Mouse (Mus musculus): ENCODE data around the gene Lin7c.
"Not testable (repeated sequence)": the region's sequence is repeated elsewhere in the genome, so short reads cannot be mapped to it uniquely, and the experiment has no call there.

The Lin7c gene

DNA sequence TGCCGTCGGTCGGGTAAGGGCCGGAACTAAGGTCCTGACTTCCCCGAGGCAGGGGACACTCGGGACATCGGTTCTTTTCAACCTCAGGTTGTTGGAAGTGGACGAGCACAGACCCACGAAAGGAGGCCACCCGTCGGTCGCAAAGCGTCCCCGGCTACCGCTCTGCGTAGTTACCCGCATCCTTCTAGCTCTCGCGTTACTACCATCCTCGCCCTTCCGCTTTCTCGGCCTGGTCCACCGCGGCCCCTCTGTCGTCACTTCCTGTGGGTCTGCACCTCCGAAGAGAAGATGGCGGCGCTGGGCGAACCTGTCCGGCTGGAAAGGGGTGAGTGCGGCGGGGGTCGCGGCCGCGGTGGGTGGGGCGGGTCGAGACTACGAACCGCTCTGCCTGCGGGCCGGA is at the start of gene Lin7c:
Gene Lin7c, plus strand, starts transcription at position 257 of the 400 bp plus-strand sequence.
- peak; percentile 97 for DNase-seq

DNA sequence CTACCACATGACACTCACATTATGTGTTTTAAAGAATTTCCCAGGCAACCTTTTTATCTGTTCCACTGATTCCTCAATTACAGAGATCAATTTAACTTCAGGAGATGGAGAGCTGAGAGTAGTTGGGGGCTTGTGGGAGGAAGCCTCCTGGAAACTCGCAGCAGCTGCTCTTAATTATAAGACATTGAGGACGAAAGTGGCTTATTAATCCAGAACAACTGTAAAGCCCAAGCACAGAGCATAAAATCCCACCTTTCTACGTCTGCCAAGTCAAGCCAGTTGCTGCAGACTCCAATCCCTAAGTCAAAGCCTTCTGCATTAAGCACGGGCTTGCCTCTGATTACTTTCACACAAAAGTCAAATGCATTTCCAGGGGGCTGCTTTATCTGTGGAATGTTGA is 44.3 kb upstream of the Lin7c start:
- DNase-seq: peak; percentile 24

DNA sequence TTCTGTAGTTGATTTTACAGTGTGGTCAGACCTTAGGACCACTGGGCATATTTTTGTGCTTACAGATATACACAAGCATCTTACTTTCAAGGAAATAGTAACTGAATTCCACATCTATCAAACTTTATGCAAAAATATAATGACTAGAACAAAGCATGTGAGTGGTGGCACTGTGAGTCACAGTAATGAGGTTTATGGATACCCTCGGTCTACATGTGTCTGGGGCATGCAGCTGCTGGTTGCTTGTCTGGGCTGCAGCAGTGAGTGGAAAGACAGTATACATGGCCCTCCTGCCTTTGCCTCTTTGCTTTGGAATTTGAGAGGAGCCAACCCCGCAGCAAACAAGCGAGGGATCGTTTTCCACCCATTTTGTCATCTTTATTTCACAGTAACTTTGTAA is 42.3 kb upstream of the Lin7c start:
- DNase-seq: peak; percentile 10

DNA sequence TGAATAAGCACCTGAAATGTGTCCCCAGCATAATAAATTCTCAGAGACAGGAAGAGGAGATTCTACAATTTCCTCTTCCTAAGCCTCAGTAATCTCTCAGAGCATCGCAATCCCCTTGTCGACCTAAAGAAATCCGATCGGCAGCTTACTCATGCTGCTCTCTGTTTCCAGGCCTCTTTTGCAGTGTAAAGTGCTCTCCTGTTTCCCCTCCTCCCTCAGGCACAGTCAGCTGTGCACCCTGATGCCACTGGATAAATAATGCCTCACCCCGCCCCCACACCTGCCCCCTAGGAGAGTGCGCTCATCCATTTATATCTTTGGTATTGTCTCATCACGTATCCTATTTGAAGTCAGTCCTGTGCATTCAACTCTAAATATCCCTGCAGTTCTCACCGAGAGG is 41.9 kb upstream of the Lin7c start:
- DNase-seq: peak; percentile 45

DNA sequence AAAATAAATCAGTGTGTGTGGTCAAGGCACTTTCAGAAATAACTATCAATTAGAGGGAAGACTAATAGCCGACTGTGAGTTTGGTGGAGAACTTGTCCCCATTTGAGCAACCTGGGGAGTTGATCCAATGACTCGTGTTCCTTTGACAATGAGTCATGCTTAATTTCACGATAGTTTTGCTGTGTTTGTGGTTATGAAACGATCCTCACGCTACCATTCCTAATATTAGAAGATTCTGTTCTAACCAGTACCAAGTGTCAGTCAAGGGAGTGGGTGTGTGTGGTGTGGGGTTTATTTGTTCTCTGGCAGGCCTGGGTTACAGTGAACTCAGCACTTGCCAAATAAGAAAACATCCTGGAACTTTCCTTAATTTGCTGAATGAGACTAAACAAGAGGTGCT is 35.1 kb upstream of the Lin7c start:
- no peak for DNase-seq

DNA sequence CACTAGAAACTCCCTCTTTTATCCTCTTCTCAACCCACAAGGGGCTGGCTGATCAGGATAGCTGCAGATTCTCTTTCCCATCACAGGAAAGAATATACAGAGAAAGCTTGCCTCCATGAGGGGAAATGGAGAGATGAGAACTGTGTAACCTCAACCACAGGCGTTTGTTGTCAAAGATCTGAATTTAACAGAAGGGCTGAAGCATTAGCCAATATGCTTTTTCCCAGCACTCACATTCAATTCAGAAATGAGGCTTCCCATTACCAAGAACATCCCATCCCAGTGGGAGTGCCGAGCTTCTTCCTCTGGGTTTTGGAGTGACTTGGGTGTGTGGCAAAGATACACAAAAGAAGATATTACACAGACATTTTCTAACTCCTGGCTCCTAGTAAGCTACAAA is 31.0 kb upstream of the Lin7c start:
- DNase-seq: no peak

DNA sequence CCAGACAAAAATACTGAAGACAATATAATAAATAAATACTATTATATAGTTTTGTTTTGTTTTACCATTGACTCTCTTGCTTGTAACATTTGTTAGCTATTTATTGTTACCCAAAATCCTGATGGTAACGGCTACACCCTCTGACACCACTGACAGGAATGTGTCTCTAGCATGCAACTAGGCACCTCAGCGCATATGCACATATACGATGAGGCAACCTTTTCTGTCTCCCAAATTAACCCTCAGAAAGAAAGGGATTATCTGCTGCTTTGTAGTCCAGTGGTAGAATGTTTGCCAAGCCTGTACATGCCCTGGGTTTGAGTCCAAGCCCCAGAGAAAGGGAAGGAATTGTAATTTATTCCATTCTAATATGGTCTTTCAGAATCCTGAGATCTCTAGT is 29.8 kb upstream of the Lin7c start:
- no peak for DNase-seq

DNA sequence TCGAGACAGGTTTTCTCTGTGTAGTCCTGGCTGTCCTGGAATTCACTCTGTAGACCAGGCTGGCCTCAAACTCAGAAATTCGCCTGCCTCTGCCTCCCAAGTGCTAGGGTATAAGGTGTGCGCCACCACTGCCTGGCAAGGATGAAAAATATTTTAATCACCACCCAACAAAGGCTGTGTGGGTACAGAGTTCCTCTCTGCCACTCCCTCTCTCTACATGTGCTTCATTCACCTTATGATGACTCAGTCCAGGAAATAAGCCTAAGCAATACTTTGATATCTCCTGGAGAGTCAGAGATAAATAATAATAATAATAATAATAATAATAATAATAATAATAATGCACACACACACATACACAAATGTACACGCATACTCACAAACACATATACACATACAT is 11.2 kb upstream of the Lin7c start:
- DNase-seq: not testable (repeated sequence)

DNA sequence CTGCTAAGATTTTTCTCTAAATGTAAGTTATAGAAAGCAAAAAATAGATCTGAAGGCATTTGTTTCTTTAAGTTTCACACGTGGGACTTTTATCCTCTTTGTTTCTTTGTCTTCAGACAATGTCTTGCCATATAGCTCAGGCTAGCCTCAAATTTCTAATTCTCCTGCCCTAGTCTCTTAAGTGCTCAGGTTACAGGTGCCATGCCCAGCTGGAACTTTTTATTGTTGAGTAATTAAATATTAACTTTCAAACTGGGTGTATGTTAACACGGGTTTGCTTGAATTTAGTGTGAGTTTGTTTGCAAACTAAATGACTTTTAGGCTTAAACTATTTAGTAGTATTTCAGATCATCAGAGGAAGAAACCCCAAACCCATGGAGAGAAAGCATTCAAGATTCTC is 9.5 kb upstream of the Lin7c start:
- no peak for DNase-seq

DNA sequence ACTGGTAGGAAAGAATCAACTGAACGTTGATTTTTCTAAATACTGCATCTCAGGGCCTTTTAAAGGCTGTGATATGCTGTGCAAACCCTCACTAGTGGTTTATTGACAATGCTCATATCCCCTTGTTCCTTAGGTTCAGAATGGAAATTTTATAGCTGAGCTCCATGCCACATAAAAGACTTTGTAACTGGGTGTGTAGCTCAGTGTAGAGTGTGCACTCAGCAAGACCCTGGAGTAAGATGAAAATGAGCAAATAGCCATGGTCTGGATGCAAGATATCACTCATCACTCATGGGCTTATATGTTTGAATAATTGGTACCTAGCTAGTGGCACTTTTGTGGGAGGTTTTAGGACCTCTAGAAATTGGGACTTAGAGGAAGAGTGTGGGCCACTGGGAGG is 9.0 kb upstream of the Lin7c start:
- no peak for DNase-seq

DNA sequence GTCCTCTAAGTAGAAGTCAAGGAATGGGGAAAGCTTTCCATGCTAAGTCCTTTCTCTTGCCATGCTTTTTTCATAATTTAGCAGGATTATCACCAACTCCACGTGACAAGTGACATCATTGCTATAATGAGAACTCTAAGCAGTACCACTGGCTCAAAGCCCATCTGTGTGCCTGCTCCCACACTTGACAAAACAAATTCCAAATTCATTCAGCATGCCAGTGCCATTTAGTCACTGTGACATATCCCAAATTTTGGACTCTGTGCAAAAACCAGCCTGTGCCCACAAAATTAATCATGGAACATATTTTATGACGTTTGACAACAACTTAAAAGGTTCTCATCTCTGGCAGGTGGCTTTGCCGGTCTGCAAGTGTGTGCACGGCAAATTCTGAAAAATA is 6.5 kb upstream of the Lin7c start:
- no peak for DNase-seq

DNA sequence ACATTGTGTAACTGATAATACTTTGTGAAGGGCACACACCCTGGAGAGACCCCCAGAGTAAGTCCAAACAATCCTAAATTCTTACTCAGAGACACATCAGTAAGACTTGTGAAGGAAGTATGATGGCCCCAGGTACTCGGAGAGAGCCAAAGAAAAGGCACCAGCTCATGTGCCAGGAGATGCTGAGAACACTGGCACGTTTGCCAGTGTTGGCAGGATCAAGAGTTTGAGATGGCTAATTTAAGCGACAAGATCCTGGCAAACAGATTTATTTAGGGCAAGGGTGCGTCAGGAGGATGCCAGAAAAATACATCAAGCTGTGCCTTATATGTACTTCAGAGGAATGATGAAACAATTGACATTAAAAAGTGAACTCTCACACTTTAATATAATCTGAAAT is 6.1 kb upstream of the Lin7c start:
- no peak for DNase-seq

DNA sequence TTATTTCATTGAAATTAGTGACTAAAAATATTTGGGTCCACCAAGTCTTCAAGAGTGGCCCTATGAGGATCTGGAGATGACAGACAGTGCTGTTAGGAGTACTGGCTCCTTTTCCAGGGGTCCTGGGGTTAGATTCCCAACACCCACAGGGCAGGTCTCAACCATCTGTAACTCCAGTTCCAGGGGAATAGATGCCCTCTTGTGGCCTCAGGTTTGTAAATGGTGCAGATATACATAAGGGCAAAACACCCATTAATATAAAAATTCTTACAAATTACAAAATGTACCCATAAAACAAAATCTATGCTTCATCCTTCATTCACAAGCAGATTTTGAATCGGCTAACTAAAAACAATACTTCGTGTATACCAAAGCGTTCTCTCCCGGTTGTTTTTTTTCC is 585 bp upstream of the Lin7c start:
- no peak for DNase-seq

DNA sequence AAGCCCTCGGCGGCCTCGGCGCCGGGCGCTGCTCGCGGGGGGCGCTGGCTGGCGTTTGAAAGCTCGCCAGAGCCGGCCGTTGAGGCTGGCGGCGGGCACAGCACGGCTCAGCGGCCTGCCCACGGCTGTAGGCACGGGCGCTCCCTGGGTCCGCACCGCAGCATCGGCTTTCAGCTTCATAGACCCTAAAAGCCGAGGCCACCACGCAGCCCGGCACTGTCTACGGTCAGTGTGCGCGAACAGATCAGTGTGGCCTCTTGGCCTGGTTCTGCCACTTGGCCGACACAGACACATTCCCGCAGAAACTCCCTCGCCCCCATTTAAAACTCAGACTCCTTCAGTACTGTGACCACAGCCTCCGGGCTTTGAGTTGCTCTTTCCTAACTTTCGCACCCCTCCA is 378 bp downstream of the Lin7c start:
- no peak for DNase-seq

DNA sequence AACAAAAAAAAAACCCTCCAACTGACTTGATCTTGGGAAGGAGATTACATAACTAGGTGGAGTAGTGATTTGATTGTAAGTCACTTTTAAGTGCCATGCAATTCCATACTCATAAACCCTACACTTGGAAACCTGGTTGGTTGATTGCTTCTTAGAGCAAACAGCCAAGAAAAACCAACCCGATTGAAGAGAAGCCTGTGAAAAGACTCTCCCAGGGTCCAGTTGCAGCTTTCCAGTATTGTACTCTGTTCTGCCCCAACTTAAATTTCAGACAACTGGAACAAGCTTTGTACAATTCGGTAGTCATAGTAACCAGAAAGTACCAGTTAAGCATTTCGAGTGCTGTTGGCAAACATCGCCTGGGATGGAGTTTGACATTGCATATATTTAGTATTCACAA is 818 bp downstream of the Lin7c start:
- peak; percentile 12 for DNase-seq

DNA sequence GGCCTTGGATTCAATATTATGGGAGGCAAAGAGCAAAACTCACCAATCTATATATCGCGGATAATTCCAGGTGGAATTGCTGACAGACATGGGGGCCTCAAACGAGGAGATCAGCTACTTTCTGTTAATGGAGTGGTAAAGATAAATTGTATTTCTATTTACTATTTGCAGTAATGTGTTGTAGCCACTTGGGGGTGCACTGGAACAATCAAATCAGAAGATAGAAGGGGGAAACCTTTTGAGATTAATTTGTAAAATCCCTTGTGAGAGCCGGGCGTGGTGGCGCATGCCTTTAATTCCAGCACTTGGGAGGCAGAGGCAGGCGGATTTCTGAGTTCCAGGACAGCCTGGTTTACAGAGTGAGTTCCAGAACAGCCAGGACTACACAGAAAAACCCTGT is 5.7 kb downstream of the Lin7c start:
- DNase-seq: no peak

DNA sequence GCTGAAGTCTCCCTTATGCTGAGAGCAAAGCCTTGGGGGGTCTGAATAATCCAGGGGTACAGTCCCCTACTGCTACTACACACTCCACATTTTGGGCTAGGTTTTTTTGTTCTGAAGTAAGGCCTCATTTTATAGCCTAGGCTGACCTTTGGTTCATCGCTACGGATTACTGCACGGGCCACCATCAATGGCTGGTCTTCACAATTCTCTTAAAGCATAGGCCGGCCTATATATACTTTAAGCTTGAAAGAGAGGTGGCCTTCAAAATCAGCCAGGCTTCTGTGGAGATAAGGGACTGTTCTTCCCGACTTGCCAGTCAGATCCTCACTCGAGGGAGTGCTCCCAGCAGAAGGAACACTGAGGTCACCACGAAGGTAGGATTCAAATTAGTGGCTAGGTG is 12.2 kb downstream of the Lin7c start:
- DNase-seq: no peak

DNA sequence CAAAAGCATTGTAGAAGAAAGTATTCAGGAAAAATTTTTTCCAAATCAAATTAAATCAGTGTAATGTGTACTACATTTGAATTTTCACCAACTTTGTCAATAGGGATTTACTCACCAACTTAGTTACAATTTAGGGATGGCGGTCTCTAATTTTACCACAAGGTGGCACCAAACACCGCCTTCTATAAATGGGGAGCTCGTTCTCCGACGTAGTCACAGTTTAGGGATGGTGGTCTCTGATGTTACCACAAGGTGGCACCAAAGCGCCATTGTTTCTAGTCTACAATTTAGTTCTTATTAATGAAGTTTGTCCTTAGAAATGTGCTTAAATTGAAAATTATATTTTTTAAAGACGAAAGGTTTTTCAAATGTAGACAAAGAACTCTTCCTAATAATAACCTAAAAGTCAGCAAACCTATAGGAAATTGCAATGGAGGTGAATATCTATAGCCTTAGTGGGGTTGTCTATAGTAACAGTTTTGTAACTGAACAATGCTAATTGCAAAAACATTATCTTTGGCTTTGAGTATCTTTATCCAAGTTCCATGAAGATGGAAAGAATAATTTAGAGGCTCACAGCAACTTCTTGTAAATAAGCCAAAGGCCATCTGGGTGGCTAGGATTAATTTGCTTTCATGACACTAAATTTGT is 13.6 kb downstream of the Lin7c start:
- DNase-seq: peak; percentile 90

DNA sequence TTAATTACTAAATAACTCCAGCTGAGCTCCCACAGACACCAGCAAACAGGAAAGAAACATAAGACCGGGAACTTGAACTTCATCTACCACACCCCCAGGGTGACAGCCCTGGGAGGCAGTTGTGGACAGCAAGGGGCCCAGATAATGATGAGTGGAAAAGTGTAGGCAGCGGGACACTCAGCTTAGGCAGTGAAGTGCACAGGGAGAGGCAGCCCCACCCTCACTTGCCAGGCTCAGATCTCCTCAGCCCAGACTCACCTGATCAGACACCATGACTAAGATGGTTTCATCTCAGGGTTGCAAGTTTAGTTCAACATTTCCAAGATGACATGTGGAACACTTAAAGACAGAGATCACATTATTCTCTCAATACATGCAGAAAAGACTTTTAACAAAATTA is 18.5 kb downstream of the Lin7c start:
- no peak for DNase-seq

DNA sequence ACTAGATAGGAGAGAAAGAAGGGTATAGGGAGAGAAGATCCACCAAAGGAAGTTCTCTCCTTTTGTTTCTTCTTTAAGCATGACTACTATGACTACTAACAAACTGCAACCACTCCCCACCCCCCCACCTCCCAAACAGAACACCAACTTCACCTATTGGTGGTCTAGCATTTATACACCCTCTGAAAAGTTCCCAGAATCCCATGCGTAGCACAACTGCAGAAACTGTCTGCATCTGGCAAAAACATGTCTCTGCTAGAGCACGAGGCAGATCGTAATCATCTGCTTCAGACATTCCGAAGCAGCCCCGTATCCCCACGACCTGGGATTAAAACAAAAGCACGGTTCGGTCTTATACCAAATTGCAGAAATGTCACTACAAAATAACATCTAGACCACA is 21.6 kb downstream of the Lin7c start:
- no peak for DNase-seq

DNA sequence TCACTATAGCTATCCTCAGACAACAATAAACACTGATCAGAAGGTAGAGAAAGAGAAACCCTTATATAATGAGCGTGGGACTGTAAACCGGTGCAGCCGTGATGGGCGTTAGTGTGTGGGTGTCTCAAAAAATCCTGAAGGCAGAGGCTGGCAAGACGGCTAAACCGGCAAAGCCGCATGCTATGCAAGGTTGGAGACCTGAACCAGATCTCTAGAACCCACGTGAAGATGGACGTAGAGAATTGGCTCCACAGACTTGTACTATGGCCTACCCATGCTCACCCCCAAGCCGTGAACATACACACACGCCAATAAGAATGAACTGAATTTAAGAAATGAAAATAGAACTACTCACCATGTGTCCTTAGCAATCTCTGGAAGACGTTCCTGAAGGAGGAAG is 22.1 kb downstream of the Lin7c start:
- DNase-seq: no peak

DNA sequence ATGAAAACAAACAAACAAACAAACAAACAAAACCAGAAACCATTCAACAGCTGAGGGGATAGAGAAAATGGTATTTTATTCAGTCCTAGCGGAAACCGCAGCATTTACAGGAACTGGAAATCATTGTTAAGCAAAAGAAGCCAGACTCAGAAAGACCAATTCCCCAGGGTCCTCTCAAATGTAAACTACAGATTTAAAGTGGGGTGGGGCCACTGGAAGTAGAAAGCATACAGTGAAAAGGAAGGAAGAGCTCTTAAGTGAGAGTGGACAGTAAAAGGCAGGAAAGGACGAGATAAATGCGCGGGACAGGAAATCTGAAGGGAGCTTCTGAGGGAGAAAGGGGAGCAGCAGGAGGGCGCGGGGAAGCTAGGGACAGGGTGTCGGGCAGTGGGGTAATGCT is 22.6 kb downstream of the Lin7c start:
- no peak for DNase-seq

DNA sequence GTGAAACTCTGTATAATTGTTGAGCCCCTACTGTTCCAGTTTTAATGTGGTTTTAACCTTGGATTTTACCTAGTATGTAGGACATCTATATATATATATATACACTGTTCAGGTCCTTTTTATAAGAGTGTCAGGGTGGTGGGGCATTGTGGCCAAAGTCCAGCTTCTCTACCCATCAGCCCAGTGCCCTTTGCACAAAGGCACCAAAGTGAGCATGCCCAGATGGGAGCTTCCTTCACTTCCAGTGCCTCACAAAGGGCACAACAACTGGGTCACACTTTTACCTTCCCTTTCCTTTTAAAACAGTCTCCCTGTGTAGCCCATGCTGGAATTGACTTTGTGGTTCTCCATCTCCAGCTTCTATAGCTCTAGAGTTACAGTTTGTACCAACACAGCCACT is 23.9 kb downstream of the Lin7c start:
- DNase-seq: no peak

DNA sequence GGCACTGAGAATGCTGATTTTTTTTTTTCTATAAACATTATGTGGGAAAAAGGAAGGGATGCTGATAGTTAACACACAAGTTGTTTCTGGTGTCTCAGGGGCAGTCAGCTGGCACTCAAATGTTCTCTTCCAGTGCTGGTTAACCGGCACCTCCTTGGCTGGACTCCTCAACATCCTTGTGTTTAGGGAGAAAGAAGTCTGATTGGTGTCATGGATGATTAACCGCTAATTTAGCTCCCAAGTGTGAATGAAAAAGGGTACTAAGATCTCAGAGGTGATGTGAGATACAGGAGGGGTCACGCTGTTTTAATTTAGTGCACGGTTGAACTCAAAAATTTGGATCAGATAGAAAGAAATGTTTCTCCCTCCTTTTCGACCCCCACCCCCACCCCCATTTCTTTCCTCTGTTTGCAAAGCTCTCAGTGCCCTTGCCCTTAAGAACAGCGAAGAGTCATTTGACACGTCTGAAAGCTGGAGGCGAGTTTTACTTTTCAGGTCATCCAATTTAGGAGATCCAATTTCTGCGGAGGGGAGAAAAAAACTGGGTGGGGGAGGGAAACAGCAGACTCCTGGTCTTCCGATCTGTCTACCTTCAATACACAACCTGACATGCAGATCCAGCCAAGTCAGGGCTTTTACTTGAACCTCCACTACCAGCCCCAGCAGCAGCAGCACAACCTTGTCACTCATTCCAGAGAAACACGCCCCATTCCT is 26.3 kb downstream of the Lin7c start:
- no peak for DNase-seq

Measured in embryo, embryonic 11 days (tissue).